Mouse (Mus musculus) central nervous system, embryonic 14 days (tissue): Measurements from ENCODE around the gene Idi2. TPM values are rescaled to one million over a fixed set of nuclear protein-coding genes. Genes with fewer than 3 reads are reported as not detected.

Experiments
- polyA plus RNA-seq: library from polyadenylated mRNA; depleted of rRNA; stranded (reverse); fragments of >200 nt; gene quantifications from 2 replicates; pipeline ENCODE4 v1.2.3, GENCODE M21; 2012; rRNA removed

Gene Idi2
- polyA plus RNA-seq = 0.04 TPM in 1 of 2 replicates, not detected in the other

GRCm38 (mm10) chr13:8952563-8952962 lies at the start of gene Idi2:
Idi2 (plus strand) TSS chr13:8952863.

GRCm38 (mm10) chr13:8948131-8948530 lies 4.5 kb upstream of the Idi2 start, which contains the start of gene Gm9745:
Gm9745 (minus strand) TSS chr13:8948231.

GRCm38 (mm10) chr13:8995990-8996786 lies 43.5 kb downstream of the Idi2 start, which contains the start of gene Gtpbp4:
Gtpbp4 (minus strand) TSS chr13:8996083.

Other genes with a start within 250 kb of the Idi2 start
- 31.5 and 34.9 TPM in 2 replicates for gene Wdr37, start 81.0 kb upstream of the Idi2 start, polyA plus RNA-seq
- gene Idi1, start 67.4 kb upstream of the Idi2 start, polyA plus RNA-seq = 52.1 and 60.6 TPM in 2 replicates
- not detected in 2 replicates for gene Gm9745, start 4.6 kb upstream of the Idi2 start, polyA plus RNA-seq
- gene Gtpbp4, start 43.2 kb downstream of the Idi2 start, polyA plus RNA-seq = 36.4 and 37.4 TPM in 2 replicates
- 27.5 and 30.5 TPM in 2 replicates for gene Larp4b, start 141.0 kb downstream of the Idi2 start, polyA plus RNA-seq